Mouse (Mus musculus) granulocyte monocyte progenitor cell, adult 5-6 weeks (primary cell): ENCODE data around the gene Olfr16. TPM values are rescaled to one million over a fixed set of nuclear protein-coding genes. Genes with fewer than 3 reads are reported as not detected.

Experiments
- ATAC-seq: replicated peaks from 2 replicates; pipeline ENCODE4 v1.8.0; 2016; ENCODE audit warnings: mild to moderate bottlenecking, moderate TSS enrichment, inconsistent platforms; ENCODE audit not compliant: poor library complexity, severe bottlenecking
- total RNA-seq, 2 experiments: library from RNA; stranded (forward) in 1 of 2; stranded (reverse) in 1 of 2; fragments of 200-712, 200-1000 nt in 1 of 2; fragments of >200 nt in 1 of 2; fragmentation: Nextera tagmentation in 1 of 2; gene quantifications; 2 replicates each; pipeline ENCODE4 v1.2.3; 2014 to 2017

Olfr16 gene
- not detected in 2 replicates for total RNA-seq (2014; fragmentation: Nextera tagmentation)
- not detected in 2 replicates for total RNA-seq (2017)

GRCm38 (mm10) chr1:172950160-172950559 is at the start of gene Olfr16:
Gene Olfr16 (plus strand): TSS chr1:172950409.
- ATAC-seq = no peak

GRCm38 (mm10) chr1:172903313-172903712 is 46.9 kb upstream of the Olfr16 start:
- ATAC-seq = no peak

GRCm38 (mm10) chr1:172917115-172917514 is 33.1 kb upstream of the Olfr16 start:
- ATAC-seq = no peak

- ATAC-seq = no peak
These were observed 31.8 kb upstream of the Olfr16 start for GRCm38 (mm10) chr1:172918450-172918849.

GRCm38 (mm10) chr1:172932197-172932596 is 18.0 kb upstream of the Olfr16 start:
- ATAC-seq = no peak

- ATAC-seq = no peak
These were observed 1.0 kb downstream of the Olfr16 start for GRCm38 (mm10) chr1:172951171-172951720.

GRCm38 (mm10) chr1:172955376-172955775 is 5.2 kb downstream of the Olfr16 start:
- ATAC-seq = no peak; the same call in 1 of the 2 replicates

GRCm38 (mm10) chr1:172960452-172960851 is 10.2 kb downstream of the Olfr16 start:
- no peak for ATAC-seq

GRCm38 (mm10) chr1:172989794-172990634 is 39.8 kb downstream of the Olfr16 start:
- ATAC-seq = no peak

GRCm38 (mm10) chr1:172990635-172991009 is 40.4 kb downstream of the Olfr16 start:
- ATAC-seq = no peak

Other genes starting within 250 kb of the Olfr16 start
- gene Apcs, start 55.4 kb upstream of the Olfr16 start, total RNA-seq (2014; fragmentation: Nextera tagmentation) = not detected in 2 replicates
- gene Apcs, start 55.4 kb upstream of the Olfr16 start, total RNA-seq (2017) = not detected in 2 replicates
- gene Olfr1408, start 187.0 kb downstream of the Olfr16 start, total RNA-seq (2014; fragmentation: Nextera tagmentation) = not detected in 2 replicates
- gene Olfr1408, start 187.0 kb downstream of the Olfr16 start, total RNA-seq (2017) = not detected in 2 replicates
- not detected in 2 replicates for gene Olfr1406, start 240.2 kb downstream of the Olfr16 start, total RNA-seq (2014; fragmentation: Nextera tagmentation)
- not detected in 2 replicates for gene Olfr1406, start 240.2 kb downstream of the Olfr16 start, total RNA-seq (2017)
- not detected in 2 replicates for gene Olfr218, start 247.4 kb downstream of the Olfr16 start, total RNA-seq (2014; fragmentation: Nextera tagmentation)
- not detected in 2 replicates for gene Olfr218, start 247.4 kb downstream of the Olfr16 start, total RNA-seq (2017)